Mouse (Mus musculus): ENCODE data around the gene Capn13. TPM values are rescaled to one million over a fixed set of nuclear protein-coding genes. Genes with fewer than 3 reads are reported as not detected.

The Capn13 gene
- total and polyA plus RNA-seq, 3 experiments, result not detected

DNA sequence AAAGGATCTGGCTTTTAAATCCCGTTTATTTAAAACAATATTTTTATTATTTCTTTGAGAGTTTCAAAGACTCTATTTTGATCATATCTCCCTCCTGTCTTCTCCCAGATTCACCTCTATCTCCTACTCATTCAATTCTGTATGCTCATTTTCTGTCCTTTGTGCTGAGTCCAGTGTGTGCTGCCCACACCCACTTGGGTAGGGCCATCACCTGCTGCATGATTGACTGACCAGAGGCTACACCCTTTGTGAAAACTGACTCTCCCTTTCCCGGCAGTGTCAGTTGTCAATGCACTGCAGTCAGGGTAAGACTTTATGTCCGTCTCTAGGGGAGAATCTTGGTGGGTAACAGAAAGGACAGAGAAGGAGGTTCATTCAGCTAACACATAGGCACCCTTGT lies 14.7 kb downstream of the Capn13 start:
- no peaks in the 10 kb centered on the region for H3K9me3 ChIP-seq (replicated peaks; ENCODE audit: insufficient read depth, low read length)
- no peak overlapping the region for H3K4me3 ChIP-seq (ENCODE audit: control insufficient read depth in 1 of 2, insufficient read depth in 1 of 2, low read depth in 2 of 2, low read length in 2 of 2)
- H3K36me3 ChIP-seq (ENCODE audit: control insufficient read depth in 1 of 2, insufficient read depth in 2 of 2, low read length in 2 of 2), result no peaks in the 10 kb centered on the region
- no peaks in the 10 kb centered on the region for H3K79me2 ChIP-seq (ENCODE audit: control insufficient read depth, insufficient read depth, low read length, poor library complexity)
- no peak overlapping the region for H3K9ac ChIP-seq (ENCODE audit: control insufficient read depth, low read depth, low read length, poor library complexity, severe bottlenecking)
- H3K4me1 ChIP-seq (ENCODE audit: control insufficient read depth in 1 of 2, insufficient read depth in 2 of 2, low read length in 2 of 2), result no peaks in the 10 kb centered on the region
- TF ChIP-seq TBP (IDR thresholded peaks at IDR 0.05; ENCODE audit: low read depth, low read length) (no peak), USF1 (IDR thresholded peaks at IDR 0.05; ENCODE audit: low read depth, low read length) (no peak), HCFC1 (IDR thresholded peaks at IDR 0.05; ENCODE audit: low read depth, low read length) (no peak), POLR2AphosphoS5 (IDR thresholded peaks at IDR 0.05; ENCODE audit: borderline replicate concordance, low read depth, low read length) (no peak), CHD1 (IDR thresholded peaks at IDR 0.05; ENCODE audit: low read depth, low read length) (no peak), ZKSCAN1 (IDR thresholded peaks at IDR 0.05; ENCODE audit: low read depth, low read length) (no peak), NRF1 (IDR thresholded peaks at IDR 0.05; ENCODE audit: insufficient read depth, low read depth, low read length, poor library complexity, severe bottlenecking) (no peak), E2F4 (IDR thresholded peaks at IDR 0.05; ENCODE audit: borderline replicate concordance, low read depth, low read length) (no peak), CHD2 (IDR thresholded peaks at IDR 0.05; ENCODE audit: low read length) (no peak), ETS1 (IDR thresholded peaks at IDR 0.05; ENCODE audit: low read depth, low read length) (no peak), SMC3 (IDR thresholded peaks at IDR 0.05; ENCODE audit: low read depth, low read length) (no peak), MAZ (IDR thresholded peaks at IDR 0.05; ENCODE audit: low read depth, low read length) (no peak), USF2 (IDR thresholded peaks at IDR 0.05; ENCODE audit: borderline replicate concordance in 1 of 2, insufficient read depth in 1 of 2, low read depth in 1 of 2, low read length in 2 of 2) (no peak), UBTF (IDR thresholded peaks at IDR 0.05; ENCODE audit: borderline replicate concordance, insufficient read depth, low read depth, low read length) (no peak), POLR2AphosphoS2 (IDR thresholded peaks at IDR 0.05; ENCODE audit: low read length) (no peak)
- no peak overlapping the region for H3K27ac ChIP-seq (ENCODE audit: control insufficient read depth, low read depth, low read length)
- DNase-seq (ENCODE audit: low read depth, low spot score), result no peak
- H3K27me3 ChIP-seq (ENCODE audit: control insufficient read depth in 1 of 2, insufficient read depth in 2 of 2, low read length in 2 of 2), result no peaks in the 10 kb centered on the region

DNA sequence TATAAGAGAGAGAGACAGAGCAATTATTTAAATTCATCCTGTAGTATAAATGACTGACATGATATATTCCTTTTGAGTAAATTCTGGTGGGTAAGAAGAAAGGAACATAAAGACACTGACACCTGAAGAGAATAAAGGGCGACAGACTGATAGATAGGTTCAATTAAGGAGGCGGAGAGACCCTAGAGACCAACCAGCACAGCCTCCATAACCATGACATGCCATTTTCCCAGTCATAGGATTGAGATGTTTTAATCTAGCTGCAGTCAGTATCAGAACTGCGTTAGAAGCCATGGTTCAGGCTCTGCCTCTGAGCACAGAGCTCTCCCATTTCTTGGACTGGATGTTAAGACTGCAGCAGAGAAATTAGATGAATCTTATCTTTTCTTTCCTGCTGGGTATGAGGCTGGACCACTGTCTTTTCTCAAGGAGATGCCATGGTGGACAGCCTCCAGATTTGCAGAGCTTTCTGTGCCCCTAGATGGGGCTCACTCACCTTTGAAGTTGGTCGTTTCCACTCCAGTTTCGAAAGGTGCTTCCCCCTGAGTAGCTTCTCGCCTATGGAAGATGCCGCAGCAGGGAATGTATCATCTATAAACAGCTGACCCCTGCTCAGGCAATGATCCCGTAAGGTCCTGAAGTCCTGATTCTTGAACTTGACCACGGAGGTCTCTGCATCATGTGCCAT lies 18.2 kb downstream of the Capn13 start:
- no peak for TF ChIP-seq SIN3A (IDR thresholded peaks at IDR 0.05; ENCODE audit: low read length)
- TF ChIP-seq GABPA (IDR thresholded peaks at IDR 0.05; ENCODE audit: low read depth, low read length), result no peak
- TF ChIP-seq ZMIZ1 (IDR thresholded peaks at IDR 0.05; ENCODE audit: low read depth, low read length), result no peak
- no peak for TF ChIP-seq E2F4 (IDR thresholded peaks at IDR 0.05; ENCODE audit: borderline replicate concordance, low read depth, low read length)
- no peaks in the 10 kb centered on the region for H3K36me3 ChIP-seq (ENCODE audit: control insufficient read depth in 1 of 2, insufficient read depth in 2 of 2, low read length in 2 of 2)
- no peak for DNase-seq (ENCODE audit: low read depth, low spot score)

More for the DNA sequence above, 18.2 kb downstream of the Capn13 start:
- Histone ChIP-seq H3K27me3 (ENCODE audit: control insufficient read depth in 1 of 2, insufficient read depth in 2 of 2, low read length in 2 of 2) (no peaks in the 10 kb centered on the region; a peak in 1 of 4 replicates), H3K4me3 (ENCODE audit: control insufficient read depth in 1 of 2, insufficient read depth in 1 of 2, low read depth in 2 of 2, low read length in 2 of 2) (no peak overlapping the region), H3K9me3 (replicated peaks; ENCODE audit: insufficient read depth, low read length) (no peaks in the 10 kb centered on the region), H3K9ac (ENCODE audit: control insufficient read depth, low read depth, low read length, poor library complexity, severe bottlenecking) (no peak overlapping the region), H3K79me2 (ENCODE audit: control insufficient read depth, insufficient read depth, low read length, poor library complexity) (no peaks in the 10 kb centered on the region), H3K4me1 (ENCODE audit: control insufficient read depth in 1 of 2, insufficient read depth in 2 of 2, low read length in 2 of 2) (no peaks in the 10 kb centered on the region), H3K27ac (ENCODE audit: control insufficient read depth, low read depth, low read length) (no peak overlapping the region)

Measured in MEL (cell line).